Mouse (Mus musculus): ENCODE results near the gene Smyd5.
"Not testable (repeated sequence)": the region's sequence is repeated elsewhere in the genome, so short reads cannot be mapped to it uniquely, and the experiment has no call there.

Gene Smyd5

GRCm38 (mm10) chr6:85450140-85450539 lies 18.4 kb downstream of the Smyd5 start:
- DNase-seq, result not testable (repeated sequence)

- peak; percentile 99 for DNase-seq
These were observed 19.2 kb downstream of the Smyd5 start, which contains the start of gene Cct7 for GRCm38 (mm10) chr6:85450697-85451663. TSS of gene Cct7 (plus strand) at chr6:85451514.

- peak; percentile 99 for DNase-seq
These were observed 20.0 kb downstream of the Smyd5 start, which contains the start of gene Pradc1 for GRCm38 (mm10) chr6:85451664-85452410. TSS of gene Pradc1 (minus strand) at chr6:85451970.

- no peak for DNase-seq
These were observed 20.5 kb downstream of the Smyd5 start for GRCm38 (mm10) chr6:85452411-85452665.

- DNase-seq, result no peak
These were observed 21.0 kb downstream of the Smyd5 start for GRCm38 (mm10) chr6:85452816-85453215.

- no peak for DNase-seq
These were observed 27.8 kb downstream of the Smyd5 start for GRCm38 (mm10) chr6:85459621-85460020.

GRCm38 (mm10) chr6:85465381-85465780 lies 33.6 kb downstream of the Smyd5 start:
- no peak for DNase-seq

GRCm38 (mm10) chr6:85469660-85470430 lies 38.1 kb downstream of the Smyd5 start:
- DNase-seq, result no peak

- DNase-seq, result no peak
These were observed 40.2 kb downstream of the Smyd5 start for GRCm38 (mm10) chr6:85471962-85472361.

GRCm38 (mm10) chr6:85472542-85472941 lies 40.8 kb downstream of the Smyd5 start:
- DNase-seq, result no peak

GRCm38 (mm10) chr6:85475581-85475980 lies 43.8 kb downstream of the Smyd5 start:
- DNase-seq, result no peak

- DNase-seq, result no peak
These were observed 45.7 kb downstream of the Smyd5 start for GRCm38 (mm10) chr6:85477366-85477917.

- no peak for DNase-seq
These were observed 46.6 kb downstream of the Smyd5 start for GRCm38 (mm10) chr6:85478416-85478815.

GRCm38 (mm10) chr6:85479979-85480378 lies 48.2 kb downstream of the Smyd5 start:
- DNase-seq, result no peak

- peak; percentile 21 for DNase-seq
These were observed 48.9 kb downstream of the Smyd5 start for GRCm38 (mm10) chr6:85480685-85481084.

GRCm38 (mm10) chr6:85483843-85484721 lies 52.3 kb downstream of the Smyd5 start:
- DNase-seq, result no peak

GRCm38 (mm10) chr6:85485738-85486137 lies 53.9 kb downstream of the Smyd5 start:
- no peak for DNase-seq

- no peak for DNase-seq
These were observed 56.7 kb downstream of the Smyd5 start for GRCm38 (mm10) chr6:85488510-85488909.

- DNase-seq, result no peak
These were observed 57.9 kb downstream of the Smyd5 start for GRCm38 (mm10) chr6:85489717-85490116.

- no peak for DNase-seq
These were observed 58.5 kb downstream of the Smyd5 start for GRCm38 (mm10) chr6:85490252-85490651.

GRCm38 (mm10) chr6:85491606-85492005 lies 59.8 kb downstream of the Smyd5 start:
- no peak for DNase-seq

Data from kidney, postnatal 14 days (tissue).